Mouse (Mus musculus): ENCODE measurements around the gene Selenoo.

Gene Selenoo

GRCm38 (mm10) chr15:89088607-89089247 lies at the start of gene Selenoo:
Gene Selenoo, plus strand, starts transcription at chr15:89089084.
- DNase-seq (ENCODE audit: low spot score): peak; percentile 78

GRCm38 (mm10) chr15:89044381-89044780 lies 44.5 kb upstream of the Selenoo start:
- no peak for DNase-seq (ENCODE audit: low spot score)

GRCm38 (mm10) chr15:89046356-89046755 lies 42.5 kb upstream of the Selenoo start:
- no peak for DNase-seq (ENCODE audit: low spot score)

GRCm38 (mm10) chr15:89054666-89055065 lies 34.2 kb upstream of the Selenoo start:
- no peak for DNase-seq (ENCODE audit: low spot score)

GRCm38 (mm10) chr15:89058736-89059135 lies 30.1 kb upstream of the Selenoo start:
- DNase-seq (ENCODE audit: low spot score): no peak

- DNase-seq (ENCODE audit: low spot score): no peak
Observed at GRCm38 (mm10) chr15:89059161-89059931, 29.5 kb upstream of the Selenoo start, which contains the start of gene Panx2. Gene Panx2, plus strand, starts transcription at chr15:89059734.

- no peak for DNase-seq (ENCODE audit: low spot score)
Observed at GRCm38 (mm10) chr15:89060032-89060681, 28.7 kb upstream of the Selenoo start.

GRCm38 (mm10) chr15:89060811-89061460 lies 27.9 kb upstream of the Selenoo start:
- no peak for DNase-seq (ENCODE audit: low spot score)

- DNase-seq (ENCODE audit: low spot score): no peak
Observed at GRCm38 (mm10) chr15:89061761-89062517, 26.9 kb upstream of the Selenoo start.

GRCm38 (mm10) chr15:89062518-89062910 lies 26.4 kb upstream of the Selenoo start:
- DNase-seq (ENCODE audit: low spot score): no peak

- DNase-seq (ENCODE audit: low spot score): no peak
Observed at GRCm38 (mm10) chr15:89063001-89063400, 25.9 kb upstream of the Selenoo start.

- no peak for DNase-seq (ENCODE audit: low spot score)
Observed at GRCm38 (mm10) chr15:89063536-89063935, 25.3 kb upstream of the Selenoo start.

- DNase-seq (ENCODE audit: low spot score): no peak
Observed at GRCm38 (mm10) chr15:89064891-89065290, 24.0 kb upstream of the Selenoo start.

GRCm38 (mm10) chr15:89067609-89068008 lies 21.3 kb upstream of the Selenoo start:
- DNase-seq (ENCODE audit: low spot score): no peak

- DNase-seq (ENCODE audit: low spot score): no peak
Observed at GRCm38 (mm10) chr15:89068226-89068625, 20.7 kb upstream of the Selenoo start.

- no peak for DNase-seq (ENCODE audit: low spot score)
Observed at GRCm38 (mm10) chr15:89069336-89069840, 19.5 kb upstream of the Selenoo start.

GRCm38 (mm10) chr15:89070606-89071005 lies 18.3 kb upstream of the Selenoo start:
- no peak for DNase-seq (ENCODE audit: low spot score)

GRCm38 (mm10) chr15:89073993-89074603 lies 14.8 kb upstream of the Selenoo start:
- no peak for DNase-seq (ENCODE audit: low spot score)

- DNase-seq (ENCODE audit: low spot score): no peak
Observed at GRCm38 (mm10) chr15:89074613-89075477, 14.0 kb upstream of the Selenoo start, which contains the start of gene Trabd. Gene Trabd, plus strand, starts transcription at chr15:89075124.
